Mouse (Mus musculus) CD4-positive, CD25-positive, alpha-beta regulatory T cell, adult 4 months (primary cell): Measurements from ENCODE around the gene Heatr9. TPM values are rescaled to one million over a fixed set of nuclear protein-coding genes. Genes with fewer than 3 reads are reported as not detected.

ENCODE experiments used
- ATAC-seq: one replicate; pipeline ENCODE4 v1.8.0; 2017
- polyA plus RNA-seq, 2 experiments: library from polyadenylated mRNA; unstranded; fragments of 100-300 nt; shearing (Covaris generic); gene quantifications; one replicate each; pipeline ENCODE4 v1.2.1; 2017

Heatr9 gene
- polyA plus RNA-seq, 2 experiments from 2014 or later = 0.54 to 0.62 TPM

GRCm38 (mm10) chr11:83529024-83529423, 7.0 kb upstream of the Heatr9 start:
- ATAC-seq = no peak

- ATAC-seq = no peak
These were observed 3.6 kb downstream of the Heatr9 start for GRCm38 (mm10) chr11:83518371-83518770.

GRCm38 (mm10) chr11:83517153-83517552, 4.8 kb downstream of the Heatr9 start:
- ATAC-seq = no peak

GRCm38 (mm10) chr11:83509521-83509920, 12.5 kb downstream of the Heatr9 start:
- no peak for ATAC-seq

GRCm38 (mm10) chr11:83504308-83504707, 17.7 kb downstream of the Heatr9 start:
- ATAC-seq = no peak

- no peak for ATAC-seq
These were observed 26.4 kb downstream of the Heatr9 start for GRCm38 (mm10) chr11:83495571-83495970.

- no peak for ATAC-seq
These were observed 30.5 kb downstream of the Heatr9 start for GRCm38 (mm10) chr11:83491488-83491887.

- ATAC-seq = peak; percentile 21
These were observed 48.5 kb downstream of the Heatr9 start for GRCm38 (mm10) chr11:83473235-83474016.

GRCm38 (mm10) chr11:83472324-83473234, 49.4 kb downstream of the Heatr9 start, which contains the start of gene Taf15:
Gene Taf15, plus strand, starts transcription at chr11:83473086.
- ATAC-seq = peak; percentile 99

GRCm38 (mm10) chr11:83471766-83472165, 50.2 kb downstream of the Heatr9 start:
- no peak for ATAC-seq

- no peak for ATAC-seq
These were observed 53.2 kb downstream of the Heatr9 start for GRCm38 (mm10) chr11:83468765-83469164.

GRCm38 (mm10) chr11:83467120-83467652, 54.8 kb downstream of the Heatr9 start:
- ATAC-seq = no peak

GRCm38 (mm10) chr11:83465976-83466375, 56.0 kb downstream of the Heatr9 start:
- ATAC-seq = no peak

- no peak for ATAC-seq
These were observed 59.2 kb downstream of the Heatr9 start, which contains the start of gene Mmp28 for GRCm38 (mm10) chr11:83462711-83463244. Gene Mmp28, minus strand, starts transcription at chr11:83463071.

Other genes with a start within 250 kb of the Heatr9 start
- not detected for gene Slfn14, start 235.4 kb downstream of the Heatr9 start, polyA plus RNA-seq
- 10 to 100 TPM; 52.3 to 63.9 TPM for gene Ap2b1, start 223.2 kb downstream of the Heatr9 start, polyA plus RNA-seq
- gene Pex12, start 219.6 kb downstream of the Heatr9 start, polyA plus RNA-seq = 10 to 100 TPM; 12.5 TPM
- gene Rasl10b, start 113.0 kb downstream of the Heatr9 start, polyA plus RNA-seq = not detected
- gene Gas2l2, start 92.7 kb downstream of the Heatr9 start, polyA plus RNA-seq = not detected
- under 1 TPM in 1 of 2 experiments, not detected in 1; 0.85 TPM for gene 1700020L24Rik, start 84.5 kb downstream of the Heatr9 start, polyA plus RNA-seq
- gene Mmp28, start 59.1 kb downstream of the Heatr9 start, polyA plus RNA-seq = not detected
- gene Taf15, start 49.1 kb downstream of the Heatr9 start, polyA plus RNA-seq = 10 to 100 TPM; 20.6 to 22.0 TPM
- gene Ccl5, start 8.3 kb upstream of the Heatr9 start, polyA plus RNA-seq = 100 to 1,000 TPM; 385 to 395 TPM
- not detected for gene Ccl9, start 56.5 kb upstream of the Heatr9 start, polyA plus RNA-seq
- not detected for gene Ccl6, start 70.9 kb upstream of the Heatr9 start, polyA plus RNA-seq
- gene Rpl9-ps1, start 123.4 kb upstream of the Heatr9 start, polyA plus RNA-seq = not detected
- gene Ccl3, start 127.2 kb upstream of the Heatr9 start, polyA plus RNA-seq = not detected
- gene Ccl4, start 140.4 kb upstream of the Heatr9 start, polyA plus RNA-seq = 10 to 100 TPM in 1 of 2 experiments, 1 to 10 TPM in 1; 2.9 to 12.2 TPM
- gene Wfdc17, start 181.8 kb upstream of the Heatr9 start, polyA plus RNA-seq = not detected
- not detected for gene Wfdc18, start 186.8 kb upstream of the Heatr9 start, polyA plus RNA-seq
- not detected for gene Wfdc21, start 224.8 kb upstream of the Heatr9 start, polyA plus RNA-seq
- gene Heatr6, start 231.5 kb upstream of the Heatr9 start, polyA plus RNA-seq = 10 to 100 TPM; 34.2 to 44.9 TPM